Mouse (Mus musculus): ENCODE measurements around the gene Pamr1.

Gene Pamr1

GRCm38 (mm10) chr2:102598911-102599721, 49.3 kb downstream of the Pamr1 start:
- no peak for DNase-seq (ENCODE audit: low spot score in 2 of 2)

DNA sequence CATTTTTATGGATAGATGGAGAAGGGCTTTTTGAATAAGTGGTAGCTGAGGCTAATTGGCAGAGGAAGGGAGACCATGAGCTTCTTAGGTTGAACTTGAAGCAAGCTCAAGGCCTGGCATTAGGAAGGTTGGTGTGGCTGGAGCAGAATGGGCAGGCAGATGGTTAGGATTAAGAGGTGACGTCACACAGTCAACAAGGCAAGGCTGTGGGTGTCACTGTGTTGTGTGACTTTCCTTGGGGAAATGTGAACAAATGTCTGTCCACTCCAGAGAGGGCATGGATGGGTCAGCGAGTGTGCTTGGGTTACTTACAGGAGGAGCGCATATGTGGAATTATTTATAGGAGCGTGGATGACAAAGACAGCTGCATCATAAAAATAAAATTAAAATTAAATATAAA, 50.7 kb downstream of the Pamr1 start:
- DNase-seq (ENCODE audit: low spot score in 2 of 2): no peak

DNA sequence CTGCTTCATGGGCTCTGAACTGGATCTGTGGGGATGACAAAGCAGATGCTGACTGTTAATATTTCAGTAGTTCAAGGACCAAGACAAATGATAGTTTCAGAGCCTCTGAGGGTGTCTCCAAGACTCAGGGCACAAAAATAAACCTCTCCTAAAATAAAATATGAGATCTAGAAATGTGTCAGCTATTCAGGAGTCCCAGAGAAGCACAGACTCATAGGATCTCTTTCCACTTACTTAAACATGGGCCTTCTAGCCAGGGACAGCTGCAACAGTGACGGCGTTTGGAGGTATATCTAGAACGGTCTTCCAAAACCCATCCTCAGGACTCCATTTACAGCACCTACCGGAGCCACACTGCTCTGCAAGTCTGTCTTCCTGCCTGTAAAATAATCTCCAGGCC, 60.7 kb downstream of the Pamr1 start:
- no peak for DNase-seq (ENCODE audit: low spot score in 2 of 2)

- no peak for DNase-seq (ENCODE audit: low spot score in 2 of 2)
Measured at GRCm38 (mm10) chr2:102616637-102617036, 66.8 kb downstream of the Pamr1 start.

GRCm38 (mm10) chr2:102620744-102621429, 71.1 kb downstream of the Pamr1 start:
- no peak for DNase-seq (ENCODE audit: low spot score in 2 of 2)

GRCm38 (mm10) chr2:102622176-102622575, 72.4 kb downstream of the Pamr1 start:
- no peak for DNase-seq (ENCODE audit: low spot score in 2 of 2)

DNA sequence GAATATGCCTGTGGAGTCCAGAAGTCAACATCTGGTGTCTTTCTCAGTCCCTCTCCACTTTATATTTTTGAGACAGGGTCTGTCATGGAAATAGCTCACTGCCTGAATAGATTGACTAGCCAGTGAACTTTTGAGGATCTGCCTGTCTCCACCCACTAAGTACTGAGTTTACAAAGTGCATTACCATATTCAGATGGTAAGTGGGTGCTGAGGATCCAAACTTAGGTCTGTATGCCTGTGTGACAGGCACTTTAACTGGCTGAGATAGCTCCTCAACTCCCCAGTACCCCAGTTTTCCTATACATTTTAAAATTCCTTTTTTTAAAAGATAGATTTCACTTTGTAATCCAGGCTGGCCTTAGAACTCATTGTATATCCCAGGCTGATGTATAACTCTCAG, 73.1 kb downstream of the Pamr1 start:
- no peak for DNase-seq (ENCODE audit: low spot score in 2 of 2)

GRCm38 (mm10) chr2:102624538-102624937, 74.7 kb downstream of the Pamr1 start:
- no peak for DNase-seq (ENCODE audit: low spot score in 2 of 2)

DNA sequence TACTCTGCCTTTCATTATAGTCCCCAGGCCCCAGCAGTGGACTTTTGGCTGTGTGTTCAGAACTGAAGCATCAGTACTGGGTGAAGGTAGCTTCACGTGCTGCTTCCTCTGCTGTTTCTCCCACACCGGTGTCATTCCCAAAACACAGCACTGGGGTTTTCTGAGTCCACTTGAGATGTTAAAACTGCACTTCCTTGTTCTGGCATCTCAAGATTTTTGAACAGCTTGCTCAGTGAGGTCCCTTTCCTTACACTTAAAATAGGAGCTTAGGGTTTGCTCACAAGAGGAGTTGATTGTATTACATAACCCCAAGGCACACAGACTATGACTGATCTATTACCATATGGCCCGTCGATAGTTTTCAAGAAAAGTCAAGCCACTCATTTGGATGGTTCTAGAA, 82.5 kb downstream of the Pamr1 start:
- no peak for DNase-seq (ENCODE audit: low spot score in 2 of 2)

GRCm38 (mm10) chr2:102634010-102634409, 84.2 kb downstream of the Pamr1 start:
- no peak for DNase-seq (ENCODE audit: low spot score in 2 of 2)

GRCm38 (mm10) chr2:102635523-102636060, 85.8 kb downstream of the Pamr1 start:
- peak; percentile 34 to 60 for DNase-seq (ENCODE audit: low spot score in 2 of 2)

GRCm38 (mm10) chr2:102636116-102636600, 86.3 kb downstream of the Pamr1 start:
- peak; percentile 26 to 47 for DNase-seq (ENCODE audit: low spot score in 2 of 2)

DNA sequence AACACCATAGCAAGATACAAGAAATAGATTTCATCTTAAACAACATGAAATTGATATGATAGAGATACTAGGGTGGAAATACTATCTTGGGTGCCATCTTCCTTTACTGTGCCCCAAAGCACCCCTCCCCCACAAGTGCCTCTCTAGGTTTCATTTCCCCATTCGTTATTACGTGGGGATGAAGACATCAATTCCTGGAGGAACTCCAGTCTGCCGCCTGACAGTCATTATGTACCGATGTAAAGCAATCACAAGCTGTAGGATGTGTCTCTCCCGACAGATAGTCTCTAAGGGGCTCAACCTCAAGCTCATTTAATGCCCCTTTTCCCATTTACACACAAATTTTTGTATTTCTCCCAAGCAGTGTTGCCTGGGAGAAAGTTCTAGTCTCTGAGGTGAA, 88.3 kb downstream of the Pamr1 start:
- no peak for DNase-seq (ENCODE audit: low spot score in 2 of 2)

DNA sequence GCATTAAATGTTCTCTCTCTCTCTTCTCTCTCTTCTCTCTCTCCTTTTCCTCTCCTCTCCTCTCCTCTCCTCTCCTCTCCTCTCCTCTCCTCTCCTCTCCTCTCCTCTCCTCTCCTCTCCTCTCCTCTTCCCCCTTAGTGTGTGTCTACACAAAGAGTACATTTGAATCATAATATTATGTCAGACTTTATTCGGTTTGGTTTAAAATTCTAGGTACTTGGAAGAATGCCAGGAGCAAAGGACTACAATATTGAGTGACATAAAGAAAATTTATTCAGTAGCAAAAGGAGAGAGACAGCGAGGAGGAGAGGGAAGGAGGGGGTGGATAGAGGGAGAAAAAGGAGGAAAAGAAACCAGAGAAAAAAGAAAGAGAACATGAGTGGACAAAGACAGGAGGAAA, 88.9 kb downstream of the Pamr1 start:
- DNase-seq (ENCODE audit: low spot score in 2 of 2): no peak

GRCm38 (mm10) chr2:102648845-102649500, 99.2 kb downstream of the Pamr1 start:
- DNase-seq (ENCODE audit: low spot score in 2 of 2): no peak

GRCm38 (mm10) chr2:102650322-102650721, 100.5 kb downstream of the Pamr1 start:
- DNase-seq (ENCODE audit: low spot score in 2 of 2): no peak

DNA sequence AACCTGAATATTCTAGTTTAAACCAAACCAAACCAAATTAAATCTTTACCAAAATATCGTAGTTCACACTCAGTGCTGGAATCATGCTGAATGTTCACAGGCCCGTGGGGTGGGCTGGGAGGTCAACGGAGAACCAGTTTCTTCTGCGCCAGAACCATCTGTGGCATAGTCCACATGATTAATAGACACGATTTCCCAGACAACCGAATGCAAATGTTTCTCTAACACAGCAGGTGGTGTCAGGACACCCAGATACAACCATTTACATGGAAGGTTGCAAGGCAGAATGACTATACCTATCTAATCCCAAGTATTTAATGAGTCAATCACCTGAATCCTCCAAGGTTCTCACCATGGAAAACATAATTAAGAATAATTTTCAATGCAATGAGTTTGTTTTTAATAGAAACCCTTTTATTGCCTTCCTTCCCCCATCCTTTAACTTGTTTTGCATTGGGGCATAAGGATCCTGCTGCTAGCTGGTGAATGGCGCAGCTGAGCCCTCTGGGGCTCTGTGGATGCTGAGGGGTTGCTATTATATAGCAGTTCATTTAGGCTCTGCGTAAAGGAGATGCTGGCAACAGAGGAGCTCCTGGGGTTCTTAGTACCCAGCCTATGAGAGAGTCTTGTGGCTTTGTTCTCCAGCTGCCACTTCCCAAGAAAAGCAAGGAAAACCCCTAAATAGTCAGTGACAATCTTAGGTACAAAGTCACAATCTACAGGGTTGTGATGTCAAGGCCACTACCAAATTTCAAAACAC, 106.3 kb downstream of the Pamr1 start:
- no peak for DNase-seq (ENCODE audit: low spot score in 2 of 2)

DNA sequence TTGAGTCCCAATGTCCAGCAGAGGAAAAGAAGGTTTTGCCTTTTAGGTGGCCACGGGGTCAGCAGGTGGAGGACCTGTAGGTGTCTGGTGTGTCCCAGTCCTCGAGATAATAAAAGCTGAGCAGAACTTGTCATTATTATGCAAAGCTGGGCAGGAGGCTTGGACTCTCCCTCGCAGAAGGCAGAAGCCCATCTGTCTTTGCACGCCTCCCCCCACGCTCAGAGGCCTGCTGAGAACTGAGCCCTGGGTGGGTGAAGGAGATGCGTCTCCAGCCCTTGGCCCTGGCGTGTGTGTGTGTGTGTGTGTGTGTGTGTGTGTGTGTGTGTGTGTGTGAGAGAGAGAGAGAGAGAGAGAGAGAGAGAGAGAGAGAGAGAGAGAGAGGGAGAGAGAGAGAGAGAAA, 107.9 kb downstream of the Pamr1 start:
- DNase-seq (ENCODE audit: low spot score in 2 of 2): no peak

GRCm38 (mm10) chr2:102658163-102658660, 108.4 kb downstream of the Pamr1 start, which contains the start of gene Slc1a2:
Gene Slc1a2 (plus strand): TSS chr2:102658659.
- no peak for DNase-seq (ENCODE audit: low spot score in 2 of 2)

- no peak for DNase-seq (ENCODE audit: low spot score in 2 of 2)
Measured at GRCm38 (mm10) chr2:102658661-102659520, 109.1 kb downstream of the Pamr1 start.
